Comparison of ENCODE assay signal across 15 mouse cellular contexts in genomic region chr9:36941565-36941964, GRCm38 (mm10).
DNase-seq lines count a peak whose midpoint lies in the region; ATAC-seq and TF ChIP-seq lines count a peak whose summit lies in the region.
"Had no signal": no experiment of that assay in that cellular context is flagged by ENCODE, and none has a peak within 500 bp of the region (broad histone marks: within the 10 kb centered on the region; RNA-seq: fewer than 3 reads in every experiment).

No protein-coding gene starts in this region.

- no peak for ATAC-seq in embryonic facial prominence, embryonic 11.5 days (replicated peaks; ENCODE audit: insufficient number of reproducible peaks, low FRiP score, low TSS enrichment, low read depth)
- ATAC-seq in kidney, postnatal 0 days (replicated peaks; ENCODE audit: low FRiP score, low read depth): no peak
- ATAC-seq: Patski had no signal

- H3K4me2 ChIP-seq in embryonic facial prominence, embryonic 11.5 days (ENCODE audit: low read depth, low read length): no peak overlapping the region
- no peak overlapping the region for H3K4me2 ChIP-seq in kidney, postnatal 0 days (ENCODE audit: low read length)
- H3K4me2 ChIP-seq: heart, embryonic 15.5 days; hindbrain, embryonic 15.5 days had no signal

- H3K4me1 ChIP-seq in embryonic facial prominence, embryonic 11.5 days (ENCODE audit: control insufficient read depth, insufficient read depth, low read length): peaks cover 3% of the 10 kb centered on the region
- peaks cover 52% of the 10 kb centered on the region for H3K4me1 ChIP-seq in embryonic facial prominence, embryonic 10.5 days
- no peaks in the 10 kb centered on the region for H3K4me1 ChIP-seq in kidney, postnatal 0 days (replicated peaks; ENCODE audit: insufficient read depth, low read length)

- H3K27ac ChIP-seq in embryonic facial prominence, embryonic 11.5 days (replicated peaks; ENCODE audit: low read depth, low read length): no peak overlapping the region
- H3K27ac ChIP-seq in embryonic facial prominence, embryonic 10.5 days (replicated peaks): no peak overlapping the region; the same call in 1 of the 2 replicates
- H3K27ac ChIP-seq in kidney, postnatal 0 days: no peak overlapping the region
- H3K27ac ChIP-seq: heart, embryonic 15.5 days; hindbrain, embryonic 15.5 days; macrophage had no signal

- no peaks in the 10 kb centered on the region for H3K36me3 ChIP-seq in embryonic facial prominence, embryonic 11.5 days (replicated peaks; ENCODE audit: control insufficient read depth, insufficient read depth, low read depth, low read length)
- no peaks in the 10 kb centered on the region for H3K36me3 ChIP-seq in embryonic facial prominence, embryonic 10.5 days (replicated peaks)
- no peaks in the 10 kb centered on the region for H3K36me3 ChIP-seq in kidney, postnatal 0 days (ENCODE audit: insufficient read depth, low read length)
- H3K36me3 ChIP-seq: heart, embryonic 15.5 days; hindbrain, embryonic 15.5 days had no signal

- no peaks in the 10 kb centered on the region for H3K9me3 ChIP-seq in embryonic facial prominence, embryonic 11.5 days (replicated peaks; ENCODE audit: control insufficient read depth, low read length)
- no peaks in the 10 kb centered on the region for H3K9me3 ChIP-seq in embryonic facial prominence, embryonic 10.5 days
- no peaks in the 10 kb centered on the region for H3K9me3 ChIP-seq in kidney, postnatal 0 days (replicated peaks; ENCODE audit: low read length)
- H3K9me3 ChIP-seq: heart, embryonic 15.5 days; hindbrain, embryonic 15.5 days had no signal

- TF ChIP-seq CTCF in kidney, postnatal 0 days (IDR thresholded peaks at IDR 0.05; ENCODE audit: low read depth): no peak

- DNase-seq in embryonic facial prominence, embryonic 11.5 days (ENCODE audit: low spot score): peak; percentile 38
- no peak for DNase-seq in embryonic facial prominence, embryonic 10.5 days (ENCODE audit: low spot score)
- peak; percentile 8 for DNase-seq in kidney, postnatal 0 days (ENCODE audit: low spot score)
- no peak for DNase-seq in kidney, adult 18-20 months
- DNase-seq in right cerebral cortex, adult 18-20 months: peak; percentile 40
- no peak for DNase-seq in right cerebral cortex, postnatal 14 days
- DNase-seq in embryo, embryonic 11 days: no peak
- DNase-seq: cerebellum, adult 11 months; kidney, adult 8-10 months; lung, adult 2 months; thymus, postnatal 25 days had no signal

- H3K27me3 ChIP-seq in embryonic facial prominence, embryonic 11.5 days (ENCODE audit: control insufficient read depth, insufficient read depth, low read length): no peaks in the 10 kb centered on the region
- H3K27me3 ChIP-seq in embryonic facial prominence, embryonic 10.5 days (replicated peaks; ENCODE audit: low read depth, poor library complexity, severe bottlenecking): no peaks in the 10 kb centered on the region
- H3K27me3 ChIP-seq in kidney, postnatal 0 days (ENCODE audit: insufficient read depth, low read length): no peaks in the 10 kb centered on the region
- H3K27me3 ChIP-seq: heart, embryonic 15.5 days; hindbrain, embryonic 15.5 days had no signal

- H3K9ac ChIP-seq in embryonic facial prominence, embryonic 11.5 days (replicated peaks; ENCODE audit: low read length): no peak overlapping the region
- no peak overlapping the region for H3K9ac ChIP-seq in kidney, postnatal 0 days (ENCODE audit: low read depth, low read length)
- H3K9ac ChIP-seq: heart, embryonic 15.5 days; hindbrain, embryonic 15.5 days had no signal

- H3K4me3 ChIP-seq in embryonic facial prominence, embryonic 11.5 days (ENCODE audit: low read depth, low read length): no peak overlapping the region
- no peak overlapping the region for H3K4me3 ChIP-seq in embryonic facial prominence, embryonic 10.5 days
- H3K4me3 ChIP-seq in kidney, postnatal 0 days (replicated peaks; ENCODE audit: low read depth, low read length): no peak overlapping the region
- H3K4me3 ChIP-seq: heart, embryonic 15.5 days; hindbrain, embryonic 15.5 days had no signal

- 14% methylated on average over 5 of the region's 5 CpGs for WGBS in embryonic facial prominence, embryonic 11.5 days
- 16% methylated on average over 5 of the region's 5 CpGs for WGBS in embryonic facial prominence, embryonic 10.5 days
- WGBS in kidney, postnatal 0 days: 11% methylated on average over 5 of the region's 5 CpGs

Comparison
In these comparisons a context has a peak if more than half of its experiments do, and no peak if none do; other contexts are left out.
1. DNase-seq: peak in embryonic facial prominence, embryonic 11.5 days (single experiment), kidney, postnatal 0 days (single experiment) and right cerebral cortex, adult 18-20 months (single experiment); none in embryonic facial prominence, embryonic 10.5 days (single experiment), kidney, adult 18-20 months (single experiment), right cerebral cortex, postnatal 14 days (single experiment) and embryo, embryonic 11 days (single experiment).